Mouse (Mus musculus): ENCODE results near the gene Slc17a4. TPM values are rescaled to one million over a fixed set of nuclear protein-coding genes. Genes with fewer than 3 reads are reported as not detected.

The Slc17a4 gene
- polyA plus RNA-seq, 1 experiment from 2014 or later, result not detected

GRCm38 (mm10) chr13:23856401-23856800 lies 58.4 kb downstream of the Slc17a4 start:
- no peak for DNase-seq (ENCODE audit: low spot score)
- Histone ChIP-seq H3K9me3 (ENCODE audit: control insufficient read depth, low read length) (no peaks in the 10 kb centered on the region), H3K4me3 (replicated peaks; ENCODE audit: low read length) (no peak overlapping the region), H3K9ac (no peak overlapping the region), H3K36me3 (replicated peaks; ENCODE audit: control insufficient read depth, insufficient read depth) (no peaks in the 10 kb centered on the region), H3K27ac (no peak overlapping the region), H3K4me1 (replicated peaks; ENCODE audit: control insufficient read depth, insufficient read depth, low read length) (no peaks in the 10 kb centered on the region), H3K27me3 (ENCODE audit: control insufficient read depth, insufficient read depth, low read length) (no peaks in the 10 kb centered on the region), H3K4me2 (replicated peaks) (no peak overlapping the region)
- WGBS, result 68% methylated on average over 3 of the region's 3 CpGs
- ATAC-seq (ENCODE audit: low FRiP score), result no peak

DNA sequence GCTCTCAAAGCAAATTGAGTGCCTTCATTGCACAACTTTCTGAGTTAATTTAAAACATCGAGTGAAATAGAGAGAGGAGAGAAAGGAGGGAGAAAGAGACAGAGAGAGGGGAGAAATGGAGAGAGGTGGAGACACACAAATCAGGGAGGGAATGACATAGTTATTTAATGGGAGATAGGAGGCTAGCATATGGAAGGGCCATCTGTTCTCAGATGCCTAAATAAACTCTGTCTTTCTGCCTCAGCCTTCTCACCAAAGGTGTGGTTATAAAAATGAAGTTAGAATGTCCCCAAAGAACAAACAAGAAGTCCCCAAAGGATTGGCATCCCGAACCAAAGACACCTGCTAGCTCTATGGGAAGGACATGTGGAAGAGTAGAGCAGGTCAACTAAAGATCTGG lies 65.5 kb downstream of the Slc17a4 start:
- Histone ChIP-seq H3K27ac (no peak overlapping the region), H3K4me3 (replicated peaks; ENCODE audit: low read length) (no peak overlapping the region), H3K27me3 (ENCODE audit: control insufficient read depth, insufficient read depth, low read length) (no peaks in the 10 kb centered on the region), H3K9me3 (ENCODE audit: control insufficient read depth, low read length) (no peaks in the 10 kb centered on the region), H3K4me2 (replicated peaks) (no peak overlapping the region), H3K36me3 (replicated peaks; ENCODE audit: control insufficient read depth, insufficient read depth) (no peaks in the 10 kb centered on the region), H3K4me1 (replicated peaks; ENCODE audit: control insufficient read depth, insufficient read depth, low read length) (no peaks in the 10 kb centered on the region), H3K9ac (no peak overlapping the region)
- 90% methylated on average over 2 of the region's 2 CpGs for WGBS
- ATAC-seq (ENCODE audit: low FRiP score) (no peak), DNase-seq (ENCODE audit: low spot score) (no peak)

Small RNAs within 50 kb of the gene (microRNA-seq; reads per million reads assigned to microRNA genes)
- not detected for gene Gm44344

Other genes with a start within 250 kb of the Slc17a4 start
- 0.26 and 0.27 TPM in 2 replicates for gene Hist1h2ac, start 231.1 kb downstream of the Slc17a4 start, polyA plus RNA-seq (2014; fragmentation: Nextera tagmentation; extraction: Ambion mirVana)
- 14.5 and 15.1 TPM in 2 replicates for gene Hist1h2bc, start 230.8 kb downstream of the Slc17a4 start, polyA plus RNA-seq (2014; fragmentation: Nextera tagmentation; extraction: Ambion mirVana)
- gene Hist1h1t, start 219.2 kb downstream of the Slc17a4 start, polyA plus RNA-seq (2014; fragmentation: Nextera tagmentation; extraction: Ambion mirVana), result not detected in 2 replicates
- 3.0 and 3.5 TPM in 2 replicates for gene Hist1h4c, start 216.6 kb downstream of the Slc17a4 start, polyA plus RNA-seq (2014; fragmentation: Nextera tagmentation; extraction: Ambion mirVana)
- gene Hfe, start 204.2 kb downstream of the Slc17a4 start, polyA plus RNA-seq (2014; fragmentation: Nextera tagmentation; extraction: Ambion mirVana), result 4.8 and 7.0 TPM in 2 replicates
- 7.2 and 8.3 TPM in 2 replicates for gene Hist1h1c, start 176.2 kb downstream of the Slc17a4 start, polyA plus RNA-seq (2014; fragmentation: Nextera tagmentation; extraction: Ambion mirVana)
- gene Hist1h3c, start 169.4 kb downstream of the Slc17a4 start, polyA plus RNA-seq (2014; fragmentation: Nextera tagmentation; extraction: Ambion mirVana), result 1.1 TPM in 1 of 2 replicates, not detected in the other
- gene Hist1h2bb, start 168.3 kb downstream of the Slc17a4 start, polyA plus RNA-seq (2014; fragmentation: Nextera tagmentation; extraction: Ambion mirVana), result 0.64 TPM in 1 of 2 replicates, not detected in the other
- gene Hist1h2ab, start 163.9 kb downstream of the Slc17a4 start, polyA plus RNA-seq (2014; fragmentation: Nextera tagmentation; extraction: Ambion mirVana), result 6.7 and 9.8 TPM in 2 replicates
- 1.1 and 1.8 TPM in 2 replicates for gene Hist1h3b, start 162.7 kb downstream of the Slc17a4 start, polyA plus RNA-seq (2014; fragmentation: Nextera tagmentation; extraction: Ambion mirVana)
- 2.1 TPM in 1 of 2 replicates, not detected in the other for gene Hist1h4b, start 158.0 kb downstream of the Slc17a4 start, polyA plus RNA-seq (2014; fragmentation: Nextera tagmentation; extraction: Ambion mirVana)
- 0.55 TPM in 1 of 2 replicates, not detected in the other for gene Hist1h4a, start 153.8 kb downstream of the Slc17a4 start, polyA plus RNA-seq (2014; fragmentation: Nextera tagmentation; extraction: Ambion mirVana)
- gene Hist1h3a, start 152.6 kb downstream of the Slc17a4 start, polyA plus RNA-seq (2014; fragmentation: Nextera tagmentation; extraction: Ambion mirVana), result 0.94 and 2.1 TPM in 2 replicates
- 0.50 and 1.1 TPM in 2 replicates for gene Hist1h1a, start 151.3 kb downstream of the Slc17a4 start, polyA plus RNA-seq (2014; fragmentation: Nextera tagmentation; extraction: Ambion mirVana)
- gene Trim38, start 145.1 kb downstream of the Slc17a4 start, polyA plus RNA-seq (2014; fragmentation: Nextera tagmentation; extraction: Ambion mirVana), result not detected in 2 replicates
- not detected in 2 replicates for gene Slc17a2, start 108.0 kb downstream of the Slc17a4 start, polyA plus RNA-seq (2014; fragmentation: Nextera tagmentation; extraction: Ambion mirVana)
- gene Slc17a3, start 75.6 kb downstream of the Slc17a4 start, polyA plus RNA-seq (2014; fragmentation: Nextera tagmentation; extraction: Ambion mirVana), result not detected in 2 replicates
- not detected in 2 replicates for gene Slc17a1, start 47.3 kb downstream of the Slc17a4 start, polyA plus RNA-seq (2014; fragmentation: Nextera tagmentation; extraction: Ambion mirVana)
- not detected in 2 replicates for gene Hist1h2ba, start 19.1 kb upstream of the Slc17a4 start, polyA plus RNA-seq (2014; fragmentation: Nextera tagmentation; extraction: Ambion mirVana)
- gene Hist1h2aa, start 19.5 kb upstream of the Slc17a4 start, polyA plus RNA-seq (2014; fragmentation: Nextera tagmentation; extraction: Ambion mirVana), result not detected in 2 replicates
- gene Scgn, start 76.2 kb upstream of the Slc17a4 start, polyA plus RNA-seq (2014; fragmentation: Nextera tagmentation; extraction: Ambion mirVana), result 0.63 and 1.0 TPM in 2 replicates

Measured in hindbrain, embryonic 14.5 days (tissue).